Mouse (Mus musculus): Measurements from ENCODE around the gene Hist3h2a. TPM values are rescaled to one million over a fixed set of nuclear protein-coding genes. Genes with fewer than 3 reads are reported as not detected.

Gene Hist3h2a
- polyA plus RNA-seq, 1 experiment = 24.4 TPM

DNA sequence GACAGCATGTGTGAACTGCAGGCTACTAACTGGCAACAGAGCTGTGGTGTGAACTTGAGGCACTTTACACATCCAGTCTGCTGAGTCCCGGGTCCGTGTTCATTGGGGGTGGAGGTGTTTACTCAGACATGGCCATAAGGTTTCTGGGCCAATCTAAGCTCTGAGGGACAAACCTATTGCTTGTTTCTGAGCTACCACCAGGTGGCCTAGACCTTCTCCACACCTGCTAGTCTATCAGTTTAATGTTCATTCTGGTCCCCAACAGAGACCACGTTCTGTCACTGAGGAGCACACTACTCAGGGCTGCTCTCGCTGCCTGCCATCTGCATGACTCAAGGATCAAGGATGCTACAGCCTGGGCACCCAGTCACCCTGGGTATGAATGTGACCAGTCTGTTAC lies 22.9 kb upstream of the Hist3h2a start:
- no peaks in the 10 kb centered on the region for H3K79me2 ChIP-seq (ENCODE audit: control insufficient read depth, insufficient read depth)
- peaks cover 7% of the 10 kb centered on the region for H3K36me3 ChIP-seq (ENCODE audit: control insufficient read depth, insufficient read depth)
- no peak overlapping the region for H3ac ChIP-seq (ENCODE audit: control insufficient read depth, insufficient read length)
- no peak overlapping the region for H3K4me2 ChIP-seq (ENCODE audit: low read depth)
- H3K4me3 ChIP-seq = no peak overlapping the region
- no peak for TF ChIP-seq POLR2A (IDR thresholded peaks at IDR 0.05; ENCODE audit: insufficient read length, low read depth)
- TF ChIP-seq USF1 (IDR thresholded peaks at IDR 0.05; ENCODE audit: low read depth) = no peak
- no peak for TF ChIP-seq POLR2AphosphoS2 (IDR thresholded peaks at IDR 0.05; ENCODE audit: insufficient read length, low read depth)
- TF ChIP-seq REST (IDR thresholded peaks at IDR 0.05; ENCODE audit: insufficient read depth, insufficient read length) = no peak
- no peak for TF ChIP-seq TCF12 (IDR thresholded peaks at IDR 0.05; ENCODE audit: insufficient read depth, poor library complexity, severe bottlenecking)
- TF ChIP-seq CEBPB (IDR thresholded peaks at IDR 0.05; ENCODE audit: insufficient read depth, poor library complexity, severe bottlenecking) = no peak
- TF ChIP-seq SRF (IDR thresholded peaks at IDR 0.05; ENCODE audit: control insufficient read depth, insufficient read length, low read depth) = no peak
- no peak for TF ChIP-seq TCF3 (IDR thresholded peaks at IDR 0.05; ENCODE audit: insufficient read length, low read depth)
- no peak for TF ChIP-seq E2F4 (IDR thresholded peaks at IDR 0.05; ENCODE audit: insufficient read depth)
- TF ChIP-seq MYOD1 (IDR thresholded peaks at IDR 0.05; ENCODE audit: control insufficient read depth in 1 of 3, insufficient read length in 2 of 3, low read depth in 2 of 3) = no peak
- TF ChIP-seq MYOG (IDR thresholded peaks at IDR 0.05; ENCODE audit: control insufficient read depth in 1 of 3, insufficient read depth in 1 of 3, insufficient read length in 2 of 3, low read depth in 2 of 3) = no peak
- no peak for TF ChIP-seq MAX (IDR thresholded peaks at IDR 0.05; ENCODE audit: low read depth)
- H3K27me3 ChIP-seq (ENCODE audit: control insufficient read depth, insufficient read depth, insufficient read length) = no peaks in the 10 kb centered on the region

GRCm38 (mm10) chr11:58937909-58938308 lies 16.6 kb upstream of the Hist3h2a start:
- H3K36me3 ChIP-seq (ENCODE audit: control insufficient read depth, insufficient read depth) = peaks cover 7% of the 10 kb centered on the region

GRCm38 (mm10) chr11:58938322-58939087 lies 16.0 kb upstream of the Hist3h2a start, which contains the start of gene Rnf187:
Rnf187 (minus strand) TSS chr11:58938916.
- Histone ChIP-seq H3K4me2 (ENCODE audit: low read depth) (peak within 1 kb of the TSS; percentile 83), H3K27me3 (ENCODE audit: control insufficient read depth, insufficient read depth, insufficient read length) (peaks cover 5% of the 10 kb centered on the region), H3ac (ENCODE audit: control insufficient read depth, insufficient read length) (peak within 1 kb of the TSS; percentile 93), H3K4me3 (peak within 1 kb of the TSS; percentile 83), H3K36me3 (ENCODE audit: control insufficient read depth, insufficient read depth) (peaks cover 7% of the 10 kb centered on the region), H3K79me2 (ENCODE audit: control insufficient read depth, insufficient read depth) (peaks cover 16% of the 10 kb centered on the region)
- TF ChIP-seq CEBPB (IDR thresholded peaks at IDR 0.05; ENCODE audit: insufficient read depth, poor library complexity, severe bottlenecking) (no peak), USF1 (IDR thresholded peaks at IDR 0.05; ENCODE audit: low read depth) (no peak), REST (IDR thresholded peaks at IDR 0.05; ENCODE audit: insufficient read depth, insufficient read length) (no peak), POLR2A (IDR thresholded peaks at IDR 0.05; ENCODE audit: insufficient read length, low read depth) (peak; percentile 100), E2F4 (IDR thresholded peaks at IDR 0.05; ENCODE audit: insufficient read depth) (no peak), TCF12 (IDR thresholded peaks at IDR 0.05; ENCODE audit: insufficient read depth, poor library complexity, severe bottlenecking) (no peak), MAX (IDR thresholded peaks at IDR 0.05; ENCODE audit: low read depth) (no peak), TCF3 (IDR thresholded peaks at IDR 0.05; ENCODE audit: insufficient read length, low read depth) (no peak), POLR2AphosphoS2 (IDR thresholded peaks at IDR 0.05; ENCODE audit: insufficient read length, low read depth) (peak; percentile 99), MYOG (IDR thresholded peaks at IDR 0.05; ENCODE audit: control insufficient read depth in 1 of 3, insufficient read depth in 1 of 3, insufficient read length in 2 of 3, low read depth in 2 of 3) (peak; percentile 24 to 91 (median 75)), MYOD1 (IDR thresholded peaks at IDR 0.05; ENCODE audit: control insufficient read depth in 1 of 3, insufficient read length in 2 of 3, low read depth in 2 of 3) (peak in 2 of 3 experiments; percentile 78 to 87), SRF (IDR thresholded peaks at IDR 0.05; ENCODE audit: control insufficient read depth, insufficient read length, low read depth) (peak; percentile 50)

More at GRCm38 (mm10) chr11:58937909-58938308, 16.6 kb upstream of the Hist3h2a start:
- TF ChIP-seq CEBPB (IDR thresholded peaks at IDR 0.05; ENCODE audit: insufficient read depth, poor library complexity, severe bottlenecking) (no peak), MYOD1 (IDR thresholded peaks at IDR 0.05; ENCODE audit: control insufficient read depth in 1 of 3, insufficient read length in 2 of 3, low read depth in 2 of 3) (no peak), SRF (IDR thresholded peaks at IDR 0.05; ENCODE audit: control insufficient read depth, insufficient read length, low read depth) (no peak), POLR2AphosphoS2 (IDR thresholded peaks at IDR 0.05; ENCODE audit: insufficient read length, low read depth) (no peak), TCF3 (IDR thresholded peaks at IDR 0.05; ENCODE audit: insufficient read length, low read depth) (no peak), USF1 (IDR thresholded peaks at IDR 0.05; ENCODE audit: low read depth) (no peak)
- H3K79me2 ChIP-seq (ENCODE audit: control insufficient read depth, insufficient read depth) = peaks cover 16% of the 10 kb centered on the region
- peak overlapping the region; percentile 83 for H3K4me2 ChIP-seq (ENCODE audit: low read depth)
- H3ac ChIP-seq (ENCODE audit: control insufficient read depth, insufficient read length) = peak overlapping the region; percentile 93
- peak overlapping the region; percentile 83 for H3K4me3 ChIP-seq
- peaks cover 5% of the 10 kb centered on the region for H3K27me3 ChIP-seq (ENCODE audit: control insufficient read depth, insufficient read depth, insufficient read length)

- Histone ChIP-seq H3K27me3 (ENCODE audit: control insufficient read depth, insufficient read depth, insufficient read length) (peaks cover 5% of the 10 kb centered on the region), H3K4me3 (peak overlapping the region; percentile 83), H3K79me2 (ENCODE audit: control insufficient read depth, insufficient read depth) (peaks cover 16% of the 10 kb centered on the region), H3ac (ENCODE audit: control insufficient read depth, insufficient read length) (peak overlapping the region; percentile 93), H3K4me2 (ENCODE audit: low read depth) (peak overlapping the region; percentile 79), H3K36me3 (ENCODE audit: control insufficient read depth, insufficient read depth) (peaks cover 7% of the 10 kb centered on the region)
- TF ChIP-seq TCF12 (IDR thresholded peaks at IDR 0.05; ENCODE audit: insufficient read depth, poor library complexity, severe bottlenecking) (no peak), MYOD1 (IDR thresholded peaks at IDR 0.05; ENCODE audit: control insufficient read depth in 1 of 3, insufficient read length in 2 of 3, low read depth in 2 of 3) (no peak), TCF3 (IDR thresholded peaks at IDR 0.05; ENCODE audit: insufficient read length, low read depth) (no peak), USF1 (IDR thresholded peaks at IDR 0.05; ENCODE audit: low read depth) (no peak), POLR2AphosphoS2 (IDR thresholded peaks at IDR 0.05; ENCODE audit: insufficient read length, low read depth) (no peak), POLR2A (IDR thresholded peaks at IDR 0.05; ENCODE audit: insufficient read length, low read depth) (no peak), SRF (IDR thresholded peaks at IDR 0.05; ENCODE audit: control insufficient read depth, insufficient read length, low read depth) (no peak), REST (IDR thresholded peaks at IDR 0.05; ENCODE audit: insufficient read depth, insufficient read length) (no peak), CEBPB (IDR thresholded peaks at IDR 0.05; ENCODE audit: insufficient read depth, poor library complexity, severe bottlenecking) (no peak), MAX (IDR thresholded peaks at IDR 0.05; ENCODE audit: low read depth) (no peak), MYOG (IDR thresholded peaks at IDR 0.05; ENCODE audit: control insufficient read depth in 1 of 3, insufficient read depth in 1 of 3, insufficient read length in 2 of 3, low read depth in 2 of 3) (no peak), E2F4 (IDR thresholded peaks at IDR 0.05; ENCODE audit: insufficient read depth) (no peak)
Measured at GRCm38 (mm10) chr11:58939088-58939439, 15.4 kb upstream of the Hist3h2a start.

Data from myocyte (in vitro differentiated cells).